Mouse (Mus musculus): Measurements from ENCODE around the gene Ccdc85b. TPM values are rescaled to one million over a fixed set of nuclear protein-coding genes. Genes with fewer than 3 reads are reported as not detected.

The Ccdc85b gene
- polyA plus RNA-seq, 1 experiment: 3.3 TPM

GRCm38 (mm10) chr19:5433951-5434350 is 23.7 kb downstream of the Ccdc85b start:
- TF ChIP-seq CTCF (IDR thresholded peaks at IDR 0.05; ENCODE audit: low read depth, low read length) (no peak), EP300 (IDR thresholded peaks at IDR 0.05; ENCODE audit: insufficient read depth, low read depth, low read length) (no peak), POLR2A (IDR thresholded peaks at IDR 0.05; ENCODE audit: insufficient read depth, low read length) (no peak)
- H3K27me3 ChIP-seq (ENCODE audit: control insufficient read depth, insufficient read depth, low read length, poor library complexity, severe bottlenecking): no peaks in the 10 kb centered on the region

GRCm38 (mm10) chr19:5432992-5433852 is 24.5 kb downstream of the Ccdc85b start:
- TF ChIP-seq POLR2A (IDR thresholded peaks at IDR 0.05; ENCODE audit: insufficient read depth, low read length): no peak
- TF ChIP-seq CTCF (IDR thresholded peaks at IDR 0.05; ENCODE audit: low read depth, low read length): no peak
- no peak for TF ChIP-seq EP300 (IDR thresholded peaks at IDR 0.05; ENCODE audit: insufficient read depth, low read depth, low read length)
- Histone ChIP-seq H3K27me3 (ENCODE audit: control insufficient read depth, insufficient read depth, low read length, poor library complexity, severe bottlenecking) (no peaks in the 10 kb centered on the region), H3K9ac (ENCODE audit: low read depth, poor library complexity, severe bottlenecking) (peak overlapping the region; percentile 29; the same call in 1 of the 2 replicates), H3K4me3 (ENCODE audit: low read depth, low read length) (peak overlapping the region; percentile 53), H3K4me1 (ENCODE audit: control insufficient read depth, insufficient read depth, low read length) (no peaks in the 10 kb centered on the region), H3K36me3 (ENCODE audit: control insufficient read depth, insufficient read depth, low read length, poor library complexity, severe bottlenecking) (no peaks in the 10 kb centered on the region), H3K9me3 (replicated peaks; ENCODE audit: control insufficient read depth, insufficient read depth, low read length, poor library complexity, severe bottlenecking) (no peaks in the 10 kb centered on the region), H3K27ac (ENCODE audit: insufficient read depth, low read length) (no peak overlapping the region)

More at GRCm38 (mm10) chr19:5433951-5434350, 23.7 kb downstream of the Ccdc85b start:
- H3K9ac ChIP-seq (ENCODE audit: low read depth, poor library complexity, severe bottlenecking): 0 out of 2 replicates have a peak overlapping the region, but pooled peaks have one; percentile 29
- no peaks in the 10 kb centered on the region for H3K36me3 ChIP-seq (ENCODE audit: control insufficient read depth, insufficient read depth, low read length, poor library complexity, severe bottlenecking)
- no peaks in the 10 kb centered on the region for H3K4me1 ChIP-seq (ENCODE audit: control insufficient read depth, insufficient read depth, low read length)
- no peaks in the 10 kb centered on the region for H3K9me3 ChIP-seq (replicated peaks; ENCODE audit: control insufficient read depth, insufficient read depth, low read length, poor library complexity, severe bottlenecking)
- H3K27ac ChIP-seq (ENCODE audit: insufficient read depth, low read length): no peak overlapping the region
- H3K4me3 ChIP-seq (ENCODE audit: low read depth, low read length): no peak overlapping the region

GRCm38 (mm10) chr19:5431911-5432464 is 25.7 kb downstream of the Ccdc85b start:
- H3K36me3 ChIP-seq (ENCODE audit: control insufficient read depth, insufficient read depth, low read length, poor library complexity, severe bottlenecking): no peaks in the 10 kb centered on the region
- TF ChIP-seq EP300 (IDR thresholded peaks at IDR 0.05; ENCODE audit: insufficient read depth, low read depth, low read length): no peak
- no peak for TF ChIP-seq CTCF (IDR thresholded peaks at IDR 0.05; ENCODE audit: low read depth, low read length)
- TF ChIP-seq POLR2A (IDR thresholded peaks at IDR 0.05; ENCODE audit: insufficient read depth, low read length): no peak
- H3K4me3 ChIP-seq (ENCODE audit: low read depth, low read length): no peak overlapping the region
- no peak overlapping the region for H3K27ac ChIP-seq (ENCODE audit: insufficient read depth, low read length)
- no peaks in the 10 kb centered on the region for H3K27me3 ChIP-seq (ENCODE audit: control insufficient read depth, insufficient read depth, low read length, poor library complexity, severe bottlenecking)
- H3K4me1 ChIP-seq (ENCODE audit: control insufficient read depth, insufficient read depth, low read length): no peaks in the 10 kb centered on the region
- H3K9me3 ChIP-seq (replicated peaks; ENCODE audit: control insufficient read depth, insufficient read depth, low read length, poor library complexity, severe bottlenecking): no peaks in the 10 kb centered on the region
- no peak overlapping the region for H3K9ac ChIP-seq (ENCODE audit: low read depth, poor library complexity, severe bottlenecking)

- no peaks in the 10 kb centered on the region for H3K36me3 ChIP-seq (ENCODE audit: control insufficient read depth, insufficient read depth, low read length, poor library complexity, severe bottlenecking)
- H3K27me3 ChIP-seq (ENCODE audit: control insufficient read depth, insufficient read depth, low read length, poor library complexity, severe bottlenecking): no peaks in the 10 kb centered on the region
- no peak overlapping the region for H3K9ac ChIP-seq (ENCODE audit: low read depth, poor library complexity, severe bottlenecking)
- no peaks in the 10 kb centered on the region for H3K4me1 ChIP-seq (ENCODE audit: control insufficient read depth, insufficient read depth, low read length)
- no peak for TF ChIP-seq CTCF (IDR thresholded peaks at IDR 0.05; ENCODE audit: low read depth, low read length)
- no peak for TF ChIP-seq POLR2A (IDR thresholded peaks at IDR 0.05; ENCODE audit: insufficient read depth, low read length)
- TF ChIP-seq EP300 (IDR thresholded peaks at IDR 0.05; ENCODE audit: insufficient read depth, low read depth, low read length): no peak
- no peak overlapping the region for H3K4me3 ChIP-seq (ENCODE audit: low read depth, low read length)
- H3K27ac ChIP-seq (ENCODE audit: insufficient read depth, low read length): no peak overlapping the region
- no peaks in the 10 kb centered on the region for H3K9me3 ChIP-seq (replicated peaks; ENCODE audit: control insufficient read depth, insufficient read depth, low read length, poor library complexity, severe bottlenecking)
Measured at GRCm38 (mm10) chr19:5430408-5430807, 27.3 kb downstream of the Ccdc85b start.

- Histone ChIP-seq H3K9ac (ENCODE audit: low read depth, poor library complexity, severe bottlenecking) (no peak overlapping the region), H3K4me3 (ENCODE audit: low read depth, low read length) (no peak overlapping the region), H3K36me3 (ENCODE audit: control insufficient read depth, insufficient read depth, low read length, poor library complexity, severe bottlenecking) (no peaks in the 10 kb centered on the region), H3K27ac (ENCODE audit: insufficient read depth, low read length) (no peak overlapping the region), H3K27me3 (ENCODE audit: control insufficient read depth, insufficient read depth, low read length, poor library complexity, severe bottlenecking) (no peaks in the 10 kb centered on the region), H3K4me1 (ENCODE audit: control insufficient read depth, insufficient read depth, low read length) (no peaks in the 10 kb centered on the region), H3K9me3 (replicated peaks; ENCODE audit: control insufficient read depth, insufficient read depth, low read length, poor library complexity, severe bottlenecking) (no peaks in the 10 kb centered on the region)
- TF ChIP-seq CTCF (IDR thresholded peaks at IDR 0.05; ENCODE audit: low read depth, low read length) (no peak), POLR2A (IDR thresholded peaks at IDR 0.05; ENCODE audit: insufficient read depth, low read length) (no peak), EP300 (IDR thresholded peaks at IDR 0.05; ENCODE audit: insufficient read depth, low read depth, low read length) (no peak)
Measured at GRCm38 (mm10) chr19:5429806-5430205, 27.9 kb downstream of the Ccdc85b start.

- H3K27ac ChIP-seq (ENCODE audit: insufficient read depth, low read length): no peak overlapping the region
- H3K9ac ChIP-seq (ENCODE audit: low read depth, poor library complexity, severe bottlenecking): no peak overlapping the region
Measured at GRCm38 (mm10) chr19:5429219-5429618, 28.5 kb downstream of the Ccdc85b start.

More at GRCm38 (mm10) chr19:5429219-5429618, 28.5 kb downstream of the Ccdc85b start:
- H3K4me1 ChIP-seq (ENCODE audit: control insufficient read depth, insufficient read depth, low read length): no peaks in the 10 kb centered on the region
- H3K36me3 ChIP-seq (ENCODE audit: control insufficient read depth, insufficient read depth, low read length, poor library complexity, severe bottlenecking): no peaks in the 10 kb centered on the region
- H3K27me3 ChIP-seq (ENCODE audit: control insufficient read depth, insufficient read depth, low read length, poor library complexity, severe bottlenecking): no peaks in the 10 kb centered on the region
- no peaks in the 10 kb centered on the region for H3K9me3 ChIP-seq (replicated peaks; ENCODE audit: control insufficient read depth, insufficient read depth, low read length, poor library complexity, severe bottlenecking)
- no peak overlapping the region for H3K4me3 ChIP-seq (ENCODE audit: low read depth, low read length)
- TF ChIP-seq EP300 (IDR thresholded peaks at IDR 0.05; ENCODE audit: insufficient read depth, low read depth, low read length) (no peak), POLR2A (IDR thresholded peaks at IDR 0.05; ENCODE audit: insufficient read depth, low read length) (no peak), CTCF (IDR thresholded peaks at IDR 0.05; ENCODE audit: low read depth, low read length) (no peak)

All from ES-Bruce4 (cell line).